Mouse (Mus musculus) adrenal gland, postnatal 14 days (tissue): ENCODE measurements around the gene Ltv1. TPM values are rescaled to one million over a fixed set of nuclear protein-coding genes. Genes with fewer than 3 reads are reported as not detected.
"Not testable (repeated sequence)": the region's sequence is repeated elsewhere in the genome, so short reads cannot be mapped to it uniquely, and the experiment has no call there.

Experiments
- DNase-seq: peaks from one replicate; pipeline ENCODE4 v3.0.0; 2021; ENCODE audit warnings: mixed read lengths
- total RNA-seq: library from RNA; stranded (reverse); gene quantifications from 2 replicates; pipeline ENCODE4 v1.2.3, GENCODE M21; 2021

Gene Ltv1
- total RNA-seq, 1 experiment from 2014 or later: 42.7 TPM

DNA sequence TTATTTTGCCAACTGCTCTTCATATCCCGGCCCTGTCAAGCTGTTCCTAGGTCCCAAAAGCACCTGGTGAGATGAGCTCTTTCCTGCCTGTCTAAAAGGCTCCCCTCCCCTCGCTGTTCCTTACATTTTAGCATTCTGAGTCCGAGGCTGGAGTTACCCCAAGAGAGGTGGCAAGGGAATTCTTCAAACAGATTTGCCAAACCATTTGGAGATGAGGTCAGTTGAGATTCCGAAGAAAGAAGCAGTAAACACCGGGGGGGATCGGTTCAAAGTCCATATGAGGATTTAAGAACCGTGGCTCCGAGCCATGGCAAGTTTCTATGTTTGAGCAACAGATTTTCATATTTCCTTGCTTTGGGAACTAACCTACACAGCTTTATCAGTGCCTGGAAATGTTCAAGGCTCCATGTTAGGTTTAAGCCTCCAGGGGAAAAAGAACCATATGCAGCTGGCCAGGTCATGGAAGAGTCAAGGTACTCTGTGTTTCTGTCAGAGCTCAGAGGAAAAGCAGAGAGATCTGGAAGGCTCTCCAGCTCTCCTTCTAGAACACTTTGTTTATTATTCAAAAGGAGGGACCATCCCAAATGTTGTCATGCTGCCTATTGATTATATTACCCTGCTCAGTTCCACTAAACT, 4.0 kb upstream of the Ltv1 start:
- DNase-seq: no peak

DNA sequence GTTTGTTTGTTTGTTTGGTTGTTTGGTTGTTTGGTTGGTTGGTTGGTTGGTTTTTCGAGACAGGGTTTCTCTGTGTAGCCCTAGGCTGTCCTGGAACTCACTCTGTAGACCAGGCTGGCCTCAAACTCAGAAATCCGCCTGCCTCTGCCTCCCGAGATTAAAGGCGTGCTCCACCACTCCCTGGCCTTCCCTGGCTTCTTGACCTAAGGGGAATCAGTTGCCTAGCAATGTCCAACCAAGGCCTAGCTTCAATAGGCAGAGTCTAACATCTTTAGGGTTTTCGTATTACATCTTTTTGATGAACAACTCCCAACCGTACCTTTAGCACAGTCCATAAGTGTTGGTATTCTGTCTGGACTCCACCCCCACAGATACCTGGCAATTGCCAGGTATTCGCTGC, 528 bp upstream of the Ltv1 start:
- DNase-seq: not testable (repeated sequence)

DNA sequence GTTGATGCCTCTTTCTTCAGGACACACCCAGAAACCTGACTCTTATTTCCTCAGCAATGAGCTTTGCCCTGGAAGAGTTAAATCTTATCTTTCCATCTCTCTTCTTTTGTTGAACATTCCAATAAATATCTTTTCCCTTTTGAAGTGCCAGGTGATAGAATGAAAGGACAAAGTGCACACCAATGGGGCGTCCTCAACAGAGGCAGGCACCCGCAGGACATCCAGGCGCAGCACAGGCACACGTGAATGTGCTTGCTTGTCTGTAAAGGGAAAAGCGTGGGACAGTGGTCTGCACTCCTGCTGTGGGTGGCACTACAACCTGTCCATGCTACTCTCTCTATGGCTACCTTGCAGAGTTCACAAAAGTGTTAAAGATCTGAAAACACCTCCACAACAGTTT, 3.1 kb downstream of the Ltv1 start:
- DNase-seq: no peak

DNA sequence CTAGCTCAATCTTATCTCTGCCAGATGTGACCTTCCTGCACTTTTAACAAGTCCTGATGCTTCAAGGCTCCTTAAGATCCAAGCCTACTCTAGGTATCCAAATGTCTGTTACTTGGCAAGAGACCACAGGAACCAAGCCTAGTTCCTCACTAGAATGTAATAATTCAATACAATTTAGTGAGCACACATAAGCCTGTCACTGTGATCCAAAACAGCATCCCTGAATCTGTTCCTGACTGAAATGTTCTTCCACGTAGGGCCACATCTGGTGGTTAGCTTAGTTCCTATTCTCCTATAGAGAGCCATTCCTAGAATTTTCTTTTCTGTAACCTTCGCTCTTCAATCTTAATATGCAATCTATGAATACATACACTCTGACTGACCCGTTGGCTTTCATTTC, 6.2 kb downstream of the Ltv1 start:
- DNase-seq: no peak

DNA sequence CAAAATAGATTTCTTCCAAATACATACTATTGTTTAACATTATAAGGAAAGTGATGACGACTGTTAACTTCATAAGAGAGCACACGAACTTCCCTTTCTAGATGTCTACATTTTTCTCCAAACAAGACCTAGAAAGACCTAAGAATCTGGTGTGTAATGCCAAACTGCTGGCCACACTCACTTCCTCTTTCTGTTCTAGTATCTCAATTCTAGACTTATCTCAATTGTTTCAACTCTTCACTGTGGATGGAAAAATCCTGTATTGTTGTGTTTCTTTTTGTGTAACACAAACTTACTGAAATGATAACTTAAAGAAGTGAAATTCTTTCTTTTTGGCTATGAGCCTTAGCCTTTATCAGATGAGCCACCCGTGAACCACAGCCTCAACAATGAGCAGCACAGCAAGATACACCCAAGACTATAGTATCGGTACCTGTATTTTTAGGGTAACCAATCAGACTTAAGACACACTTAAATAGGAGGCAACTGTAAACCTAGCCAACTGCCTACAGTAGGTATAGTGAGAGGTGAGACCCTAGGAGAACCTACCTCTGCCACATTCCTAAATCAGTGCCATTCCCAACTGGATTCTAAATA, 8.7 kb downstream of the Ltv1 start:
- DNase-seq: no peak

DNA sequence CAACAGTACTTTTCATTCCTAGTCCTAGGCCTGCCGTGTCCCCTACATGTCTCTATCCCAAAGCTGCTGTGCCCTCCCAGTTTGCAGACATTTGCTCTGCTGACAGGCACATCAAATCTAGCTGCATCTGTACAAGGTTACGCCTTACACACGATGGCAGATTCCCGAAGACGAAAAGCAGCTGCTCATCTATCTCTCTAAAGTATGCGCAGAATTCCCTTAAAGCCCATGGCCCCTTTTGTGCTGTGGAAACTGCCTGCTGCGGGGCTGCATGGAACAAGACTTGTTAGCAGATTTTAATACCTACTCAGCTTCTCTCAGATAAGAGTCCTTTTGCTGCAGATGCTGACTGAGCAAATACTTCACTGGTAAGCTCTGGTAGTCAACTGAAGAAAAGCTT, 12.8 kb downstream of the Ltv1 start:
- no peak for DNase-seq

DNA sequence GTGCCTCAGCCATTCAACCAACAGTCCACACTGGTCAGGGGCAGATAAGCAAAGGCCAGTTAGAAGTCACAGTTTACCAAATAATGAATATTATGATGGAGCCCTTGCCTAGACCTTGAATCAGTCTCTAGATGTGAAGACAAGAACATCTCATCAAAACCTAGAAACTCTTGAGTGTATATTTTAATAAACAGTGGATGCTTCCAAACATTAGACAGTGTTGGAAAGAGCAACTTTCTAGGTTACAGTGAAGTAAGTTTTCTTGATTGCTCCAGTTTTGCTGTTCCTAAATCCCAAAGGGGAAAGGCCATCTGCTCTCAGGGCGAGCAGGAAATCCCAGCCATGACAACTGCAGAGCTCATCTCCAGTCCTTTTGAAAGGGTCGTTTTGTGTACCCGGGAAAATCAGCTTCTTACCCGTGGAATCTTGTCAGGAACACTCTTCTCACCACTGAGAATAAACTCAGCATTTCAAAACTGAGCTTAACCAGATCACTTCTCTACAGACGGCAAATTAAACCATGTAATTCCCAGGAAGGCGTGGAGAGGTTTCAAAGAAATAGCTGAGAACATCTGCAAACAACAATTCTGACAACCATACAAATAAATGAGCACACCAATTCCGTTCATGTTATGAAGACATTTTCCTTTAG, 14.9 kb downstream of the Ltv1 start, which contains the start of gene Zc2hc1b:
Zc2hc1b (minus strand) TSS at position 51 of the 652 bp plus-strand sequence.
- DNase-seq: no peak

DNA sequence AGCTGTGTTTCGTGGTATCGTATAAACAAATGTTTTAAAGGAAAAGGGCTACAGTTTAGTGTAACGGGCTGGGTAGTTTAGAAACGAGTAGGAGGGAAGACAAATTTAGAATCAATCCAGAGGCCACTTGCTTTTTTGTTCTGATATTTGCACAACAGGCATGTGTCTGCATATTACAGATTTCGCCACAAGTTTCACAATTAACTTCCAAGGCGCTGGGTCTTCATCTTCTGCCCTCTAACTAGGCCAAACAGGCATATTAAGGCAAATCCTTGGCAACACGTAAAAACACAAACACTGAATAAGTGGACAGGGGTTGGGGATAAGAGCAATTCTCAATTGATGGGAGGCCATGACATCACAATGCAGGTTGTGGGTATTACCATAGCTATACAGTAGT, 17.1 kb downstream of the Ltv1 start:
- no peak for DNase-seq

DNA sequence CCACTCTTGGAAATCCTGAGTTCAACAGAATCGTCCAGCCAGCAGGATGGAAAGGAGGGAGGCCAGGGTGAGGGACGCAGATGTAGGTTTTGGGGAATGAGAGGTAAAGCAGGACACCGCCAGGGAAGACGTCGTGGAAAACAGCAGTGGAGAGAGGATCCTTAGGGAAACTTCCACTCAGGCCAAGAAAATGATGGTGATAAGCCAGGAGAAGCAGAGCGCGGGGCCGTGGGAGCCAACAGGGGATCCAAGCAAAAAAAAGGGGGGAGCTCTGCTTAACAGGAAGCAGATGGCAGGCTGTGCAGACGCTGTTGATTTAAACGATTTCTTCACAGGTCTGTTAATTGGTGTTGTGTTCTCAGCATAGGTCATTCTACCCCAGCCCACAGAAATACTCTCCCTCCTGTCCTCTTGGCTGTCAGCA, 20.2 kb downstream of the Ltv1 start:
- DNase-seq: no peak

DNA sequence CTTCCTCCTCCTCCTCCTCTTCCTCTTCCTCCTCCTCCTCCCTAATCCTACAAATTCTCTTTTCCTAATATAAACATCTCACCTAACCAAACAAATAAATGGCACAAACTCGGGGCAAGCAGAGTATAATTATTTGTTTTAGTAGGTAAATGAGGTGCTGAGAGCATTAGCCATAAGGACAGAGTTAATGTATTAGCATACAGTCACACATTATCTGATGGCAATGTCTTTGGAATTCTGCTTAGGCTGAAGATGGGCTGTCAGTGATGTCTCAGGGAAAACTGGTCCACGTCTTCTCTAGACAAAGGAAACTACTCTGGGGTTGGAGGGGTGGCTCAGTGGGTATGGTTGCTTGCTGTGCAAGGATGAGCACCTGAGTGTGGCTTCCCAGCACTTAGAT, 21.5 kb downstream of the Ltv1 start:
- no peak for DNase-seq

DNA sequence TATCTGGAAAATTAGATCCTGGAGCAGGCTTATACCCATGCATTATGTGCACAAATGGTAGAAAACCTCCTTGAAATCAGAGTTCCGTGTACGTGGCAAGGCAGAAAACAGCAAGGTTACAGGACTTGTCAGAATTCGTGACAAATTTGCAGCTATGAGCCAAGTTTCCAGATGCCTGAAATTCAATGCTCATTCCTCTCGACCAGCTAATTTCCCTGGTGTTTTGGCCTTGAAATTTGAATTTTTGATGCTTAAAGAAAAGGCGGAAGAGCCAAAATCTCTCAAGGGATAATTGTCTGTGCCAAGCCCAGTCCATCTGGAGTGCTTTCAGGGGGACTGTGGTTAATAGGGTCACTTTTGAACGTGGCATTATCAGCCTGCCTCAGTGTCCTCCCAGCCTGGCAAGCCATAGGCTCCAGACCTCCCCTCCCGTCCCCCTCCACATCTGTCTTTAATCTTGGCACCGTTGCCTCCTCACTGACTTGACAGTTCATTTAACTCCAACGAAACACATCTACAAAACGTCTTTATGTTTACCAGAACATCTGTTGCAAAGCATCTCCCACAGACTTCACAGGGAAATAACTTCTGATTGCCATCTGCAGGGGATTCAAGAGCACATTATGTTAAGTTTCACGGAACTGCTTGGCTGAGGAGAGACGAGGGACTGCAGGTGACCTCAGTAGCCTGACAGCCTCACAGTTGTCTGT, 22.1 kb downstream of the Ltv1 start:
- no peak for DNase-seq

DNA sequence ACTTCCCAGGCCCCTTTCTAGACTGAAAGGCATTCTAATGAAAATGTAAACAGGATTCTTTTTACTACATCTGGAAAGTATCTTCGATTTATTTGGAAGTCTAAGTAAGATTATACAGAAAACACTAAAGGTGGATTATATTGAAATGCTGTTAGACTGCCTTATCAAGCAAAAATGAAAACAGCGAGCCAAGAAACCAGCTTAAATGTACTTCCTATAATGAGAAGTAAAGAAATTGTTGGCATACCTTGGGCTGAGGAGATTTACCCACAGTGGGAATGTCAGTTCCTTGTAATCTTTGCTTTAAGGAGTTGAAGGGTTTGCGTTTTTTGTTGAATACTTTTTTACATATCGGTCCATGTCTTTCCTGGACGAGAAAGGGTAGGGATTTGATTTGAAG, 24.5 kb downstream of the Ltv1 start:
- DNase-seq: no peak

DNA sequence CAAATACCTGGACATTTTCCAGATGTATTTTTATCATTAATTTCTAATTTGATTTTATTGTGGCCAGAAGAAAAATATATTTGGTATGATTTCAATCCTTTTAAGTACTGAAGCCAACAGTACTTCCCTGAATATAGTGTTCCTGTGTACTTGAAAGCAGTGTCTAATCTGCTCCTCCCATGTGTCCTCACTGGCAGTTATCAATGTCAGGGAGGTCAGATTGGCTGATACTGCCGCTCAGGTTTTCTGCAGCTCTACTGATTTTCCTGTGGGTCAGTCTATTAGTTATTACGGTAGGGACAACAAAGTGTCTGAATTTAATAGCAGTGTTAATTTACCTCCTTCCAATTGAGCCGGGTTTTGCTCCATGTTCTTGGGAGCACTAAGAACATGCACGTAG, 30.9 kb downstream of the Ltv1 start:
- no peak for DNase-seq

DNA sequence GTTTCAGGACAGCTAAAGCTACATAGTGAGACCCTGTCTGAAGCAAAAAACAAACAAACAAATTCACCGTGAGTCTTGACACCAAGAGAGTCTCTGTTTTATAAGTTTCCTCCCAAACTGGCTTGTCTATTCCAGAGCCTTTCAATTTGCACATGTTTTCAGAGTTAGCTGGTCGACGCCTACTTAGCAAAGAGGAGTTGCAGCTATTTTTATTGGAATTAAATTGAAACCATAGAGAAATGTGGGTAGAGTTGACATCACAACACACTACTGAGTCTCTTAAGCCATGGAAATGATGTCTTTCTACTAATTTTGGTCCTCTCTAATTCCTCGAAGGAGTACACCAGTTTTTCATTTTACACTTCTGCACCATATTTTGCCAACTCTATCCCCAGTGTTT, 32.1 kb downstream of the Ltv1 start:
- DNase-seq: no peak

DNA sequence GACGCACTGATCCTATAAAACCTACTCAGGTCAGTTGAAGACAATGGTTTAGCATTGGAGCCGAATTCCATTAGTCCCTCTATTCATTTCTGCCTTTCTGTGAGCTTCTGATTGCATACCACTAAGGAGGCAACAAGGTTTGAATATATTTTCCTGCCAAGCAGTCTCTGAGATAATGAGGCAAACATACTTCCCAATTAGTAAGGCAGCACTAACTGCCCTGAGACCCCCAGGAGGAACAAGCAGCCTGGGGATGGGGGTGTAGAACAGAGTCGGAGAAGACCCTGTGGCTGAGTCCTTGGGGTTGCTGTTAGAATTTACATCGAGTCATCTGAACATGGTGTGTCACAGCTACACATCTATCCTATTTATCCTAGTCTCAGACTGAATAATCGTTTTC, 37.6 kb downstream of the Ltv1 start:
- no peak for DNase-seq

DNA sequence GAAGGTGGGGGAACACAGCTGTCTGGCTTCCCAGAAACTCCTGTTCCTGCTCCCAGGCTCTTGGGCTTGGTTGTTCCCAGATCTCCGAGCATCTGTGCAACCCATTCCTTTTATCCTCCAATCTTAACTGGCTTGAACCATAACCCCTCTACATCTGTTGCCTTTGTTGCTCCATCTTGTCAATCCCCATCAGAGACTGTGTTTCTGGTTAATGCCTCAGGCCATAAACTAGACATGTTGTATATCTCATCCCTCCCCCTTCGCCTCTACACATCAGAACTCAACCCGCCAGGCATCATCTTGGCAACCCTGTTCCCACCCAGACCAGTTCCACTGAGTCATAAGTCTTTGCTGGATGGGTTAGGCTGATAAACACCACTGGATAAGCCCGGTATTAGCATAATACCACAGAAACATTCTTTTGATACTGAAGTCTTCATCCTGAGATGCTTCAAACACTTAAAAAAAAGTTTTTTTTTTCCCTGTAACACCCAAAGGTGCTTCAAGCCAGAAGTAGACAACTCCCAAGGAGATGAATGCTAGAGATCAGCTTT, 40.1 kb downstream of the Ltv1 start:
- DNase-seq: no peak

DNA sequence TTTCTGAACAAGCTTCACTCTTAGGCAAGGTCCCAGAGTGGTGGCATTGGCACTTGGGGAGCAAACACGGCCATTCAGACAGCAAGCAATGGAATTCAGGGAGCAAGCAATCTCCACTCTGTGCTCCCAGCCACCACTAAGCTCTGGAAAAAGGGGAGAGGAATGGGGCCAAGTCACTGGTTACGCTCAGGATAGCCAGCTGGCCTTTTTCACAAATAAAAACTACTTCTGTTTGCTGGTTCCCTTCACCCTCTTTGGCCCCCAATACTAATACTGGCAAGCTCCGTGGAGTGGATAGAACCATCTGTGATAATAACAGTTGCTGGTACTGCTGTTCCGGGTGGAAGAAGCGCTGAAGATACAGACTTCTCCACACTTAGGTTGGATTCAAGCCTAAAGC, 41.6 kb downstream of the Ltv1 start:
- DNase-seq: peak; percentile 33

DNA sequence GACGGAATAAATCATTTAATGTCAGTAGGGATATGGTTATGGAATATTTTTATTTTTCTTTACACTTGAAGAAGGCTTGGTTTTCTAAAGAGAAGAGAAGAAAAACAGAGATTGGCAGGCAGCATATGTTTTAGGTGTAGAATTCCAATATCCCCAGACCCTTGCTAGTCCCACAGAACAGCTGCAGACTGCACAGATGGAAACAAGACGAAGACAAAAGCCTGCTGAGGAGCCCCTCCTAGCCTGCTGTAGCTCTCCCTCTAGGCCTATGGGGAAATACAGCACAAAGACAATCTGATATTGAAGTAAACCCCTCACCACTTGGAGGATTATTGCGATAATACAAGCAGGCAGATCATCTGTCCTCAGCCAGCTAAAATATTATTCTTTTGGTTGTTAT, 42.5 kb downstream of the Ltv1 start:
- DNase-seq: no peak

DNA sequence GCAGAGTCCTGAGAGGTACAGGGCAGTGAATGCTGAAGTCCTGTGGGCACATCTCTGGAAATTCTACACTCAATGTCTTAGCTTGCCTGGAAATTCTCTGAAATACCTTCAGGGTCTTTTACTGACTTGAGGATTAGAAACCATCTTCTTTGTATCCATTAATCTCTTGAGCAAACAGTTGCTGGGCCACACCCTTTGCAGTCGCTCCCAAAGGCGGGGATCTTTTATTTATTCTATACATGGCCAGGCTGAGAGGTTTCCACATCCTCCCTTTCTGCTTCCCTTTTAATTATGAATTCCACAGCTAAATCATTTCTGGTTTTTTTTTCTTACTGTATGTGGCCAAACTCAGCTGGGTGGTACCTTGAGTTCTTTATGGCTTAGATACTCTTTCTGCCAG, 52.5 kb downstream of the Ltv1 start:
- DNase-seq: no peak

DNA sequence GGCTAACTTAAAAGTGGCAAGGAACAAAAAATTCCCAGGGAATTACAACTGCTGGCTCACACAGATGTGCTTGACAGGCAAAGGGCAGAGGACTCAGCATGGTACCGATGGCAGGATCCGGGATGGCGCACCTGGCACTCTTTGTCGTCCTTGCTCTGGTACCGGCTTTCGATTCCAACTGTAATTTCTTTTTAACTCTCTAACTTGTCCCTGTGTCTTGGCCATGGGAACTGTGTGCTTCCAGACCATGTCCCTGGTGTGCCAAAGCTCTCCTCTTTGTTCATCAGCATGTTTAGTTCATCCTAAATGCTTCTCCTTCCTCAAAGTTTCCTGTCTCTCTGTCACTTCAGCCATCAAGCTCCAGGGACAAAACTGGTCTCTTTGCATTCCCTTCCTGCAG, 55.1 kb downstream of the Ltv1 start:
- DNase-seq: peak; percentile 34

DNA sequence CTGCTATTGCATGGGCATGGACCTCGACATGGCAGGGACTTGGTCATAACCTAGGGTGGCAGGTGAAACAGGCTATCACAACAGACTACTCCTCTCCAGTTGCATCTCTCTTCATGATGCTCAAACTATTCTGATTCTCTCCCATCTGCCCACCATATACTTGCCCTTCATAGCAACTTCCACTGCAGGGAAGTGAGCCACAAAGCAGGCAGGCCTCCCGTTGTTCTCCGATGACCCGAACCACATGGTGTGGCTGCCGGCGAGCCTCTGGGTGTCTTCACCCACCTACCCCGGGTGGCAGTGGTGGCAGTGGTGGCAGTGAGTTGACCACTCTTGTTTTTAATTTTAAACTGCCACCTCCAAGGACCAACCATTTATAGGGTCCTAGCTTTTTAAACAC, 57.2 kb downstream of the Ltv1 start:
- no peak for DNase-seq

DNA sequence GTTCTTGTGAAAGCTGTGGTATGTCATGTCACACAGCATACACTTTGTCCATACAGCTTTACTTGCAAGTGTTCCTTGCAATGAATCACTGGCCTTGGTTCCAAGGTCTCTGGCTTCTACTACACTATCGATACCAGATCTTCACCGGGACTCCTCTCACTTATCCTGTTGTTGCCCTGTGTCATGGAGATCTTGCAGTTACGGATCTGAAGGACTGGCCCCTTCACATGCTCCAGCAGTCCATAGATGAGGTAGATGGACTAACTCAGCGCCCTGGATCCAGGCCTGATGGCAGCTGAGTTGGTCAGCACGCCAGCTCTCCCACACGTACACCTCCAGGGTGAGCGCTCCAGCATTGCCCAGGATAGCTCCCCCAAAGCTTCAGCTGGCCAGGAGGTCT, 57.7 kb downstream of the Ltv1 start:
- DNase-seq: no peak

DNA sequence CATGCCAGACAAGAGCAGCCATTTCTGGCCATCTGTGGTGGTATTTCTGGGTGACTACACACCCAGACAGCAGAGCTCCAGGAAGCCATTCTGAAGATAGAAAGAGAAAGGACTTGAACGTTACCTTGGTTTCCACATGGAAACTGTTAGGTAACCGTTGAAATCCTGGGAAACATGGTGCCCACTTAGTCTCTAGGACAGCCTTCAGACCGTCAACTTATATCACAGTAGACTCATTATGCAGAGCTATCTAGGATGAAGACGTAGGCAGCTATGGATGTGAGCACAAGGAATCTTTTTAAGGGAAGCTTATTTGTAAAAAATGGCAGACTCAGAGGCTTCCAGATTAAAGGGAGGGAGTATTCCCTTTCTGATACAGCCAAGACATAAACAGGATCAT, 59.1 kb downstream of the Ltv1 start:
- DNase-seq: no peak
